Mouse (Mus musculus): ENCODE measurements around the gene Atp2a1.

The Atp2a1 gene

DNA sequence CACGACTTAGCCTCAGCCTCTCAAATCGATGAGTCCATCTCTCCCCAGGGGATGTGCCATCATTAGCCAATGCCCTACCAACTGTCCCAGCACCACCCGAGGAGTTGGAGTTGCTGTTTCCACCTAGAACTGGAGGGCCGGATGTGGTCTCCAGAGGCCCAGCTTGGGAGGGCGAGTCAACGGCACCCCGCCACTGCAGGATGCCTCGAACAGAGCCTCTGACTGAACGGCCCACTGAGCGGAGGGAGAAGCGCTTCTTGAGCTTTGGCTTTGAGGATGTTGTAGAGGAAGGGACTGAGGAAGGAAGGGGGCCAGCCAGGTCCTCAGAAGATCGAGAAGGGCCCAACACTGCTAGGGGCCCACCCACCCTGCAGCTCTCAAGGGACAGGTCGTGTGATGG lies 9.4 kb upstream of the Atp2a1 start:
- DNase-seq, result no peak

DNA sequence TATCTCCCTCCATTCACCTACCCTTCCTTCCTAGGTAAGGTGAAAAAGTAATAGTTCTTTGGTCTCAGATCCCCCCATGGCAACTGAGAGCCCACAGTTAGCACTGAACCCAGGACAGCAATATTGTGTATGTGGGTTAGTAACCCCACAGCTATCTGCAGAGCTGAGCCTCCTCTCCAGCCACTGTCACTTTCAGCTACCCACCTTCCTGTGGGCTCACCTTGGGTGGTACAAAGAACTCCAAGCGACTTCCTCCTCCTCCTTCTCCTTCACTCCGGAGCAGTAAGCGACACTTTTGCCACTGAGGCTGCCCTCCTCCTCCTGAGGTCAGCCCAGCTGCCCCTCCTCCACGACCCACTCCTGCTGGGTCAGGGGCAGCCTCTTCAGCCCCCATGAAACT lies 8.9 kb upstream of the Atp2a1 start:
- no peak for DNase-seq

DNA sequence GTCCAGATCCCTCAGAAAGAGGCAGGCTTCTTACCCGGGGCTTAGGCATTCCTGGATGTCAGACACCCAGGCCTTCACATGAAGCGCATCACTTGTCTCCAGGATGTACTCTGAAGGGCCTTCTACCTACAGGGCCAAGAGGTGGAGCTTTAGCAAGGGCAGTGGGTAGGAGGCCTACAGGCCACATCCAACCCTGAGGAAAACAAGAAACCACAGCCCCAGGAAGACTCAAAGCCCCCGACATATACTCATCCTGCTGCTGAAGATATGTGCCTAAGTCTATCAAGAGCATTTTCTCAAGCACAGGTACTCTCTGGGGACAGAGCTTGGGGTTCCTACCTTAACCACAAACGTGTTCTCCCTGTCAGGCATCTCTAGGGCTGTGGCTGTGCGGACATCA lies 8.5 kb upstream of the Atp2a1 start:
- DNase-seq, result no peak

DNA sequence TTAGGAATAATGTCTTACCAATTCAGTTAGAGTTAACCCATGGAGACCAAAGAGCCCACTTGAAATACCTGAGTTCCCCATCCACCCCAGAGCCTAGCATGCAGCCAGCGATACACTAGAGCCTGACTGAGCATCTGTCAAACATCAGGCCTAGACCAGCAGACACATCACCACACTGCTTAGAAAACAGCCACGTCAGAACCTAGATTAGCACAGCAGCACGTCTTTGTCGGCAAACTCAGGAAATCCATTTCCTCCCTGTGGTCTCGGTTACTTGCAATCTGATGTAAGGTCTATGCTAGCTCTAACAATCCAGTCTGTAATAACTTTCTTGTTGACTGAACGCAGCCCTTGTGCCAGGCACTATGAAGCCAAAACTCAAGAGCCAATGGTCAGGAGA lies 7.2 kb upstream of the Atp2a1 start:
- DNase-seq, result no peak

DNA sequence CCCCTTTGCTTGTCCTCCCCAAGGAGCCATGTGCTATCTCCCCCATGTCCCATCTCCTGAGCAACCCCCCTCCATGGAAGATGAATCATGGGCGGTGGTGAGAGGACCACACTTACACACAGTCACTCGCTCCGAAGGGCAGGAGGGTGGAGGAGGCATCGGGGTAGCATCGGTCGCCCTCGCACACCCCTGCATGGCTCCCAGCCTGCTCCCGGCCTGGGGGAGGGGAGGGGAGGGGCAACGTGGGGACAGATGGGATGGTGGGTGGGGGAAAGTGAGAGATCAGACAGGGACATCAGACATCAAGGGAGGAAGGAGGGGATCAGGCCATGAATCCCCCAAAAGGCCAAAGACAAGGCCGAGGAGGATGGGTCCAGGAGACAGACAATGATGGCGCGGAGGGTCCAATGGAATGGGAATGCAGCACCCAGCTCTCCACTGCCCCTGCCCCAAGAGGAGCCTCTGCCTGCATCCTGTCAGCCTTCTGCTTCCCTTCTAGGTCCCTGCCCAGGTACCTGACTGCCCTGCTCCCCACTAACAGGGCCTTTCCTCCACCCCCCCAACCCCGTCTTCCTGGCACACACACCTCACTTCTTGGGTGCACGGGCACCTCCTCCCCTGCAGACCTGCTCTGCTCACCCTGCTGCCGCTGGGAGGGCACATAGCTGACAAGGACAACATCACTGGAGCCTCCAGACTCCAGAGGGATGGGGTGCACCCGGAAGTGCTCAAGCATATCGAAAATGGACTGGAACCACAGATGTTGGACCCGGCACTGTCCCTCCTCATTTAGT lies 5.1 kb upstream of the Atp2a1 start:
- no peak for DNase-seq

DNA sequence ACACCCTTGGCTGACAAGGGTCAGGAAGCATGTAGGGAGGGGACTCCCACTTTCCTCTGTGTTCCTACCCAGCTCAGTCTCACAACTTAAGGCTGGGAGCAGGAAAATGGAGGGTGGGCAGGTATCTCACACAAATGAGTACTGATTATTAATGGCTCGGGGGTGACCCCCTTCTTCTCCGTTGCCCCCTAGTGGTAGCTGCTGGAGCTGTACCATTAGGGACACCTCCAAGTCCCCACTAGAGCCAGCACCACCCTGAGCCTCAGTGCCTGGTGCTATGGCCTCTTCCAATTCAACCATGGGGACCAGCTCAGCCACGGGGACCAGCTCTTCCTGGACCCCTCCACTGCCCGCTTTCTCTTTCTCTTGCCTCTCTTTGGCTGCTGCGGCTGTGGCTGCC lies 4.4 kb upstream of the Atp2a1 start:
- DNase-seq, result peak in 1 of 2 experiments; percentile 60

DNA sequence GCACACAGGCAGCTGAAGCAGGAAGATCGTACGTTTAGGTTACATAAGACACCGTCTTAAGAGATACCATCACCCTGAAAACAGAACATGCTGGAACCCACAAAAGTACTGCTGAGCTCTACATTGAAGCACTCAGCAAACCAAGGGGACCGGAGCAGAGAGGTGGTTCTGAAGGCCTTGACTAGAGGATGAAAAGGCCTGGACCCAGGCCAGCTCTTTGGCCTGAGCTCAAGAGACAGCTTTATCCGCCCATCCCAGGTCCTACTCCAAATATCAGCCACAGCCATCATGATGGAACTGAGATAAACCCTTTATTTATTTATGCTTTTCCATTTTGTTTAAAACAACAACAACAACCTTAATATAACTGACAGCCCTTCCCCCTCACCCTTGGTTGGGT lies 3.8 kb upstream of the Atp2a1 start:
- no peak for DNase-seq

DNA sequence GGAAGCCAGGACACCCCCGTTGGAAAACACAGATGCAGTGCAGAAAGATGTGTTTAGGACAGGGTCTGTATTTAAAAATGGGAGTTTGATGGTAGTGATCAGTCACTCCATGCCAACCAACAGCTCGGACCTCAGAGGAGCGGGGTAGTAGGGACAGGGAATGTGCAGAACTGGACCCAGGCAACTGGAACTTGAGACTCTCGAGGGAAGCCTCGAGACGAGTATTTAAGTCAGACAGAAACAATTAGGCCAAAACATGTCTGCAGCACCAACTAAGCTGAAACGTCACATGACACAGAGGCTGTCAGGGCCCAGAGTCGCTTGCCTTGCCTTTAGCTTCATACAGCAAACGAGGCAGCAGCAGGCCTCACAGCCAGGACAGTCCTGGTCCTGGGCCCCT lies 3.2 kb upstream of the Atp2a1 start:
- no peak for DNase-seq

DNA sequence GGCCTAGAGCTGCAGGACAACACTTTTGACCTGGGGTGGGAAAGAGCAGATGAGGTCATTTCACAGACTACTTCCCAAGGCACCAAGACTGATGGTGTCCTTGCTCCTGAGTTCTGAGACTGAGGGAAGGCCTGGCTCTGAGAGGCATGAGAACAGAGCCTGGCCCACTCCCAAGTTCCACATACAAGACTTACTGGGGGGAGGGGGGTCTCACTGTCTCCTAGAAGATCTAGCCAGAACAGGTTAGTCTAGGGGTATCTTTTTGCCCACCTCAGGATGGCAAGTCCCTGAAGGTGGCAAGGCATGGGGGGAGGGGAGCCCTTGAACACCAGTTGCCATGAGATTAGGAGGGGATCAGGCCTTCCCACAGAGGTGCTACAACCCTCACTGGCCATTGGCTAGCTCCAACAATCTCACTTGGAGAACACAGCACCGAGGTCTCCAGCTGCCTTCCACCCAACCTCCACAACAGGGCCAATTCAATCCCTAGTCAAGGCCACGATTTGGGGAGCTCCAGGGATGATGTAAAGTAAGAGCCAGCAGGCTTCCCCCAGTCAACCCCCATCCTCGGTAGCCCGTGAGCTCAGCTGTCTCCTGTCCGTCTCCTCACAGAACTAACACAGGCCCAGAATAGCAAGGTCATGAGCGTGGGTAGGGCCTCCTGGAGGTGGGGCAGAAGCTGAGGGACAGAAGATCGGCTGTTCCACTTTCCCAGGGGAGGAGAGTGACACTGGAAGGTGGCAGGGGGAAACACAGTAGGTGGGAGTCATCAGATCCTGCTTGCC lies 2.5 kb upstream of the Atp2a1 start:
- DNase-seq, result no peak

DNA sequence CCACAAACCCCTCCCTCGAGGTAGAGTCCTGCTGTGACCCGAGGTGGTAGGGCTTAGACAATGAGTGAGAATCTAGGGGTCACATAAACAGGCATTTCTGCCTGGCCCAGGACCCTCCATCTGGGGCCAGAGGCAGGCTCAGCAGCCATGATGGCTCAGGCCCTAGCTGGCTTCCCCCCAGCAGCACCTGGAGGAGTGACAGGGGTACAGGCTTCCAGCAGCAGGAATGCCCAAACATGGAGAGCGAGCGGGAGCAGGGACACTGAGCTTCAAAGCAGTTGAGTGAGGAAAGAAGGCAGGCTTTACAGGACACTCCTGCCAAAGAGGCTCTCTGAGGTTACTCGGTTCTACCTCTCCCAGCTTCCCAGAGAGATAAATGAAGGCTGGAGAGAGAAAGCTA lies 1.9 kb upstream of the Atp2a1 start:
- DNase-seq, result no peak

DNA sequence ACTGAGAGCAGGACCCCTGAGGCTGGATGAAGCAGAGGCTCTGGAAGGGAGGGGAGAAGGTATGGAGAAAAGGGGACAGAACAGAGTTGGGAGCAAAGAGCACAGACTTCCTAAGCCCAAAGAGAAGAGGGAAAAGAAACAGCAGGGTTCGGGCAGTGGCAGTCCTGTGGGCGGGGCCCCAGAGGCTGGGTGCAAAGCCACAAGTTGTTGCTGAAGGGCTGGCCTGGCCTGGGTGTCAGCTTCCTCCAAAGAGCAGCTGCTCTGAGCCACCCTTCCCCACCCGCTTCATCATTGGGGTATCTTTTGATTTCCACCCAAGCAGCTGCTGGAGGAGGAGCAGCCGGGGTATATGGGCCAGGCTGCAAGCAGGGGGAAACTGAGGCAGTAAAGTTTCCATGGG lies 1.2 kb upstream of the Atp2a1 start:
- DNase-seq, result peak; percentile 43 to 62

DNA sequence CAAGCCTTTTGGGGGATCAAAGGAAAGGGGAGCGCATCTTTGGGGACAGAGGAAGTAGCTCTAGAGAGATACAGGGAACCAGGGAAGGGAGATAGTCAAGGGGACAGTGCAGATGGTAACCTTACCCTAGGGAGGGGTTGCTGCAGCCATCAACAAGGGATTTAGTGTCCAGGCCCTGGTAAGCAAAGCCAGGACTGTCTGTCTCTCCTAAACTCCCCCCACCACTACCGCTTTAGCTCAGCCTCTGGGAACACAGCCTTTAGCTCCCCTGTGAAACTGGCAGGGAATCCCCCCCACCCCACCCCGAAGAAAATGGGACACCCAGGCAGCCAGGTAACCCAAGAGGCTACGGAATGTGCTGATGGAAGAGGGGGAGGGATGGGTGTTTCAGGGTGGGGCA lies 639 bp upstream of the Atp2a1 start:
- no peak for DNase-seq

DNA sequence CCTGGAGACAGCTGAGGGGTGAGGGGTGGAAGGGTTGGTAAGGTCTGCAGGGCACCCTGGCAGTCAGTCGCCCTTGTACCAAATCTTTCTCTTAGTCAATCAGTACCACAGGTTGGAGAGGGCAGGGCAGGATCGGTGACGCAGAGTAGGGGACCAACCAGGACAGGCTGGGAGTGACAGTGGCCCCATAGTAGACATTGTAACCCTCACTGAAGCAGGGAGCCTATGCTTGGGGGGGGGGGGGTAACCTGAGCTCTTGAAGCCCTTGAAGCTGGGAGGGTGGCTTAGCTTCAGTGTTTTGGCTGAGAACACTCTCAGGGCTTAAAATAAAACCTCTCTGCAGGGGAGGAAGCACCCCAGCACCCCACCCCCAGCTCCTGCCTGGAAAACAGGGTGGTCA lies 1.3 kb downstream of the Atp2a1 start:
- no peak for DNase-seq

DNA sequence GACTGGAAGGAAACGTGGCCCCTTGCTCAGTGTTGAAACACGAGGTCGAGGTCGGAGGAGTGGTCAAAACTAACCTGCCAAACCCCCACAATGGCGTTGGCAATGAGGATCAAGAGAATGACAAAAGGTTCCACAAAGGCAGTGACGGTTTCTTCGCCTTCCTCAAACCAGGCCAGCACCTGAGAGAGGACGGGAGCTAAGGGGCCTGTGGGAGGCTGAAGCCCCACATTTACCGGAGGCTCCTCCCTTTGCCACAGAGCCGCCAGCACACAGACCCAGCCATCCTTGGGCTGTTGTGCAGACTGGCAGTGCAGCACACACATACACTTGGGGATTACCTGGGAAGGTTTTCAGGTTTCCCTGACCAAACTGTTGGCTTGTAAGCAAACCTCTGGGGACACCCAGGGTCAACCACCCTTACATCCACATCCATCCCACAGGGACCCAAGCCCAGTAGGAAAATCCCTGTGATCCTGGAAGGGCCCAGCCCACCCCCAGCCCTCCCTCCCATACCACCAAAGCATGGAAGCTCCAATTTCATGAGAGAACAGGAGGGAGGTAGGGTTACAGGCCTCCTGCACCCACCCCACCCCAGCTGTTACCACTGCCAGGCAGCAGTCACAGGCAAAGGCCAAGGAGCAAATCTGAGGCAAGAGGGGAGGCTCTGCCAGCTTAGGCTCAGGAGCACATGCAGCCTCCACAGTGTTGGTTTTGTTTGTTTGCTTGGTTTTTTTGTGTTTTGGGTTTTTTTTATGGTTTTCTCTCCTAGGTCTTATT lies 2.1 kb downstream of the Atp2a1 start:
- DNase-seq, result no peak

DNA sequence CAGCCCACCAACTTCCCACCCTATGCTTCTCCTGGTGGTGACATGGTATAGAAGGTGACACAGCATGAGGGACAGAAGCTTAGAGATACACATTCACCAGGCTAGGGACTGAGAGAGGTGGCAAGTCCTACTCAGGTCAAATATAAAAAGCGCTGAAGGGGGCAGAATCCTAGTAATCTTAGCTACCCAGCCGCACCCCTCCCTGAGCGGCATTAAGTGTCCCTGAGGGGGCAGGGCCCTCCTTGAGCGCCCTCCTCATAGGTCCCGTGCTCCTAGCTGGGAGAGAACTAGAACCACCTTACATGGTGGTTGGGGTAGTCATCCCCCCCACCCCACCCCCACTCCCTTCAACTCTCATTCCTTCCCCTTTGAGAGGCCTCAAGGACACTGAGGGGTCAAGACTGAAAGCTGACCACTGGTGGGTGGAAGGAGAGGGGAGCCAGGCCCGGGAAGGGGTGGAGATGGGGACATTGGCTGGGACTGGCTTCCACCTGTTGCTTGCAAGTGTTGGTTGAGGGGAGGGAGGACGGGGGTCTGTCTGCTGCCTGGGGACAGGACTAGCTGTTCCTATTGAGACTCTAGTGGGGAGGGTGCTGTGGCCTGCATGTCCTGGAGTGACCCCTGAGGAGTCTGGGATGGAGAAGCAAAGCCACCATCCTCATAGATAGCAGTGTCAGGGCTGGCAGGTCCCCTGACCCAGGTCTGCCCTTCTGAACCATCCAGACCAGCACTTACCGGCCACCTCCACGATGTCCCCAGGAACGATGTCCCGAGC lies 3.9 kb downstream of the Atp2a1 start:
- no peak for DNase-seq

DNA sequence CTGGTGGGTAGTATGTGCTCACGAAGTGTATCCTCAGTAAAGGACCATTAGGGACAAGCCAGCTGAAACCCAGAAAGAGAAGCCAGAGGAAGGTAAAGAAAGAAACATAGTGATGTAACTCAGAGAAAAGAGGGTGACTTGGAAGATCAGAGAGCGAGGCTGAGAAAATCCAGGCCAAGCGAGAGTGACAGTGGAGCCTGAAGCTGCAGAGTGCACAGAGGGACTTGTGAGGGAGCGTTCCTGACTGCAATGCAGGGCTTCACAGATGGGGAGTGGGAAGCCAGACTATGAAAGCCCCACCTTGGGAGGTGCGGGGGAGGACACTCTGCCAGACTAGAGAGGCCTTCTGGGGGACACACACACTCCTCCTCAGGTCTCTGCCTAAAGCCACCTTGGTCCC lies 4.7 kb downstream of the Atp2a1 start:
- no peak for DNase-seq

DNA sequence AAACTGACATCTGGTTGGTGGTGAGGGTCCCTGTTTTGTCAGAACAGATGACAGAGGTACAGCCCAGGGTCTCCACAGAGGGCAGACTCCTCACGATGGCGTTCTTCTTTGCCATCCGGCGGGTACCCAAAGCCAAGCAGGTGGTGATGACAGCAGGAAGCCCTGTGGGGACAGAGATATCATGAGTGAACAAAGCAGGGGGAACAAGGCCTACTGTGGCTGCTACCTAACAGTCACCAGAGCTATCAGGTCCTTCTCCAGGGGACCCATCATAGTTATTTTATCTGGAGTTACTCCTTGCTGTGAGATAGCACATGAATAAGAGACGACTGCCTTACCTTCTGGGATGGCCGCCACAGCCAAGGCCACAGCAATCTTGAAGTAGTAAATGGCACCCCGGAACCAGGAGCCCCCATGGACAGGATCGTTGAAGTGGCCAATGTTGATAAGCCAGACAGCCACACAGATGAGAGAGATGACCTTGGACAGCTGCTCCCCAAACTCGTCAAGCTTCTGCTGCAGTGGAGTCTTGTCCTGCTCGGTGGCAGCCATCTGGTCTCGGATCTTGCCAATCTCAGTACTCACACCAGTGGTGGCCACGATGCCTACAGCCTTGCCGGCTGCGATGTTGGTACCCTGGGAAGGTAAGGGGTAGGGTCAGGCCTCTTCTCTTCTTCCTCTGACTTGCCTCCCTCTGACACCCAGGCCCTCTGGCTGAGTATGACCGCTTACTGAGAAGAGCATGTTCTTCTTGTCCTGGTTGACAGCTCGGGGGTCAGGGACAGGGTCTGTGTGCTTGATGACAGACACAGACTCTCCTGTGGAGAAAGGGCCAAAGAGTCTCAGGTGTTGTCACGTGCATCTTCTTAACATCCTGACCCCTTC lies 6.3 kb downstream of the Atp2a1 start:
- DNase-seq, result peak in 1 of 2 experiments; percentile 10

DNA sequence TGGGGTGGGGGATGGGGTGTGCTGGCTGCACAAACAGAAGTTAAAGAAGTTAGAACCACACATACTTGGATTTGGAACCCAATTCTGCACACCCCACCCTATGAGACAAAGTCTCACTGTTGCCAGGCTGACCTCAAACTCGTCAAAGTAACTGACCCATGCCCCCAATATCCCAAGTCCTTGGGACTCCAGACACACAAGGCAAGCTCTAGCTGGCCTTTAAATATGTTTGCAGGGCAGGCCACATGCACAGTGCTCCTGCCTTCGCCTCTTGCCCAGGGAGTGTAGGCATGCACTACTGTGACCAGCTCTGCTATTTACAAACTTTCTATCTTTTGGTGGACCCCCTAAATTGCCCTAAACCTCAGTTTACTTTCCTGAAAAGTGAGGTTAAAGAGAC lies 7.7 kb downstream of the Atp2a1 start:
- DNase-seq, result no peak

DNA sequence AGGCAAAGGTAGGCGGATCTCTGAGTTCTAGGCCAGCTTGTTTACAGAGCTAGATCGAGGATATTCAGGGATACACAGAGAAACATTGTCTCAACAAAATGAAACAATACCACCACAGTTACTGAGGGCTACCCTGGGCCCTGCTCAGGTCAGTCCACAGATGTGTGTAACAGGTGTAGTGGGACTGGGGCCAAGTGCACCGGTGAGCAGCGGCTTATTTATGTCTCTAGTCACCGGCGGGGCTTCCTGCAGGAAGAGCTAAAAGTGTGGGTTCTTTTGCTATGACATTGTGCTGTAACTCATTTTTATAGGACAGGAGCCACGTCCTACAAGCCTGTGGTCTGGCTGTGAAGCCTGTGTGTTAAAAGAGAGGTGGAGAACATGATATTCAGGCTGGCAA lies 9.0 kb downstream of the Atp2a1 start:
- DNase-seq, result no peak

DNA sequence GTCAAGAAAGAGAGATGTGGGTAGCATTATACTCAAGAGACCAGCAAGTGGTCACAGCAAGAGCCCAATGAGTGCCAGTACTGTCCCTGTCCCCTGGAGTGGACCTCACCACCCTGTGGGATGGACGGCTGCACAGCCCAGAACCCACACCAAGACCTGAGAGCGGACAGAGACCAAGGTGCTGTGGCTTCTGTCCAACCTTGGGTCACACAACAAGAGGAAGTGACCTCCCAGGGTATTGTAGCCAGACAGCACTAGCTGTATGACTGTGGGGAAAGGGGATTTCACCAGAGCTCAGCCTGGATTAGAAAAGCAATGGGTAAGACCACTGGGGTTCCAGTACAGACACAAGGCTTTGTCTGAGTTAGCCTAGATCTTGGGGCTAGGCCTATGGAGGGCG lies 10.7 kb downstream of the Atp2a1 start:
- DNase-seq, result no peak

DNA sequence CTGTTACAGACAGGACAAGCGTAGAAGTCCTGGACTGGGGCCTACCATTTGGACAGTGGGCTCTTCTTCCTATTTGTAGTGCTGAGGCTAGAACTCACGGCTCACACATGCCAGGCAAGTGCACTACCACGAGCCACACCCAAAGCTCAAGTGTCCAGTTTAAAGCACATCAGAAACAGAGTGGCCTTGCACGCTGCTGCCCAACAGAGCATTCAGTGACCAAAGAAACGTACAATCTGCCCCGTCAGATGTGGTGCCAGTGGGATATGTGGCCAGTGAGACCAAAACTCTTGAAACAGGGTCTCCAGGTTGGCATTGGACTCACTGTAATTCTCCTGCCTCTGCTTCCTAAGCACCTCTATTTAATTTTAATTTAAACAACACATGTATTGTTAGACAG lies 12.3 kb downstream of the Atp2a1 start:
- no peak for DNase-seq

DNA sequence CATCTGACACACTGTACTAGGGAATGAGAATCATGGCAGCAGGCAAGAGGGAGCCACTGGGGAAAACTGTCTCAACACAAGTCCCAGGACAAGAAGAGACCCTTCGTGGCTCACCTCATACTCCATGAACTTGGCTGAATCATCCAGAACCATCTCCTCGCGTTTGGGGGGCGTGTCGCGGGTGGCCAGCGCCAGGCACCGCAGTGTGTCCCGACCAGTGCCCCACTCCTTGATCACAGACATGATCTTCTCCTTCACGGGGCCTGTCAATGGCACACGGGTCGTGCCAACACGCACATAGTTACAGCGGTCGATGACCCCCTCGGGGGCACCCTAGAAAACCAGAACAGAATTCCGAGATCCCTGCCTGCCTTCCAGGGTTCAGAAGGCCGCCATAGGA lies 12.9 kb downstream of the Atp2a1 start:
- no peak for DNase-seq

Measured in lung, postnatal 4 days (tissue).